8 mouse cellular contexts compared by ENCODE assay signal in the genomic region with DNA sequence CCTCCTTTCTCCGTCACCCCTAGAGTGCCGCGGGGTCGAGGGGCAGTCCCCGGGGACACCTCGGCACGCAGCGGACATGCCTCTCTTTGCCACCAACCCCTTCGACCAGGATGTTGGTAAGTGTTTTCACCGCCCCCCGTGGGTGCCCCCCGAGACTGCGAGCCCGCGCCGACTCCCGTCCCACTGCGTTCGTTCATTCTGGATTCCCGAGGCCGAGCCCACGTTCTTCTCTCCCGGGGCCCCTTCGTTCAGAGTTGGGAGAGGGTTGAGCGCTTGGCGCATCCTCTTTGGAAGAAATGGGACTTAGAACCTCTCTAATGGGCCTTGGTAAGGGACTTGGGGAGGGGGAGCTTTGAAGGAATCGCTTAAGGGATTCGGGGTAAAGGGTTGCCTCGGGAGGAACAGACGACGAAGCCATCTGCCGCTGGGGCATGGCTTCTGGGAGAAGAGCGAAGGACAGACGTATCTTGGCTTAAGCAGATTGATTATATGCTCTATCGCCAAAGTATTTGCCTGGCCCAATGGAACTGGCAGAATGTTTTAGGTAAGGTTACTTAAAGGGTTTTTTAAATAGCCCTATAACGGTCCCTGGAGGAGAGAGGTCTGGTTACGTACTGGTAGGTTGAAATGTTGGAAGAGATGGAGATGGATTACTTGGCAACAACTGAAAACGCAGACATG. TPM values are rescaled to one million over a fixed set of nuclear protein-coding genes. Genes with fewer than 3 reads are reported as not detected.
DNase-seq lines count a peak whose midpoint lies in the region; ATAC-seq and TF ChIP-seq lines count a peak whose summit lies in the region.

No protein-coding gene starts in this region.

- peaks cover 4% of the 10 kb centered on the region; the same call in 1 of the 2 replicates for H3K4me1 ChIP-seq in embryonic fibroblast, embryonic 13.5 days (ENCODE audit: control insufficient read depth, insufficient read depth, low read length)
- H3K4me1 ChIP-seq in limb, embryonic 13.5 days = peaks cover 23% of the 10 kb centered on the region
- peaks cover 26% of the 10 kb centered on the region for H3K4me1 ChIP-seq in neural tube, embryonic 13.5 days (replicated peaks)

- no peaks in the 10 kb centered on the region for H3K27me3 ChIP-seq in limb, embryonic 13.5 days
- H3K27me3 ChIP-seq in neural tube, embryonic 13.5 days = no peaks in the 10 kb centered on the region

- TF ChIP-seq POLR2A in embryonic fibroblast, embryonic 13.5 days (IDR thresholded peaks at IDR 0.05; ENCODE audit: low read depth, low read length) = no peak

- peak overlapping the region; percentile 72 for H3K4me2 ChIP-seq in limb, embryonic 13.5 days (replicated peaks)
- peak overlapping the region; percentile 73 for H3K4me2 ChIP-seq in neural tube, embryonic 13.5 days

- H3K4me3 ChIP-seq in embryonic fibroblast, embryonic 13.5 days (ENCODE audit: insufficient read depth, low read length) = peak overlapping the region; percentile 99
- peak overlapping the region; percentile 86 for H3K4me3 ChIP-seq in limb, embryonic 13.5 days
- H3K4me3 ChIP-seq in neural tube, embryonic 13.5 days = peak overlapping the region; percentile 78

- ATAC-seq in cerebellum, adult (ENCODE audit: insufficient number of reproducible peaks, low FRiP score, low TSS enrichment) = 0 out of 2 replicates have a peak, but pooled peaks have one; percentile 0
- no peak; the same call in 1 of the 2 replicates for ATAC-seq in limb, embryonic 13.5 days (ENCODE audit: low FRiP score, low read depth)
- ATAC-seq in neural tube, embryonic 13.5 days (ENCODE audit: low read depth) = peak; percentile 38

- H3K27ac ChIP-seq in embryonic fibroblast, embryonic 13.5 days (ENCODE audit: insufficient read depth, low read length) = peak overlapping the region; percentile 98
- H3K27ac ChIP-seq in limb, embryonic 13.5 days = peak overlapping the region; percentile 91
- H3K27ac ChIP-seq in neural tube, embryonic 13.5 days (replicated peaks) = peak overlapping the region; percentile 96

- peak overlapping the region; percentile 95 for H3K9ac ChIP-seq in limb, embryonic 13.5 days
- H3K9ac ChIP-seq in neural tube, embryonic 13.5 days = peak overlapping the region; percentile 95

- no peak for TF ChIP-seq CTCF in embryonic fibroblast, embryonic 13.5 days (IDR thresholded peaks at IDR 0.05; ENCODE audit: borderline replicate concordance, insufficient read depth, low read length)

- no peak for DNase-seq in cerebellum, adult 11-12 months
- DNase-seq in A20 (ENCODE audit: low read depth, low spot score) = peak; percentile 53
- no peak for DNase-seq in natural killer cell, adult 2 months (ENCODE audit: low spot score in 2 of 2)
- no peak for DNase-seq in thymus, adult 18-20 months

- no peaks in the 10 kb centered on the region for H3K36me3 ChIP-seq in limb, embryonic 13.5 days
- no peaks in the 10 kb centered on the region for H3K36me3 ChIP-seq in neural tube, embryonic 13.5 days

- under 1% methylated on average over 30 of the region's 38 CpGs for WGBS in limb, embryonic 13.5 days
- under 1% methylated on average over 38 of the region's 38 CpGs for WGBS in neural tube, embryonic 13.5 days

- no peaks in the 10 kb centered on the region for H3K9me3 ChIP-seq in limb, embryonic 13.5 days
- H3K9me3 ChIP-seq in neural tube, embryonic 13.5 days = no peaks in the 10 kb centered on the region

RNA-seq across cellular contexts. Expression of a gene that starts 0.5 kb away (rescaled TPM):
- polyA plus RNA-seq in embryonic fibroblast, embryonic 13.5 days (2011; ENCODE audit: insufficient read length, low read depth, missing spikeins) = 80.4 and 89.7 TPM in 2 replicates
- polyA plus RNA-seq in limb, embryonic 13.5 days (2015; fragmentation: Nextera tagmentation; extraction: Ambion mirVana) = 77.7 and 82.2 TPM in 2 replicates
- polyA plus RNA-seq in neural tube, embryonic 13.5 days (2015; fragmentation: Nextera tagmentation; extraction: Ambion mirVana) = 112 and 122 TPM in 2 replicates

RNA-seq across cellular contexts. Expression of a gene that starts 18.4 kb away (rescaled TPM):
- 71.4 and 82.9 TPM in 2 replicates for polyA plus RNA-seq in embryonic fibroblast, embryonic 13.5 days (2011; ENCODE audit: insufficient read length, low read depth, missing spikeins)
- 58.7 and 64.9 TPM in 2 replicates for polyA plus RNA-seq in limb, embryonic 13.5 days (2015; fragmentation: Nextera tagmentation; extraction: Ambion mirVana)
- polyA plus RNA-seq in neural tube, embryonic 13.5 days (2015; fragmentation: Nextera tagmentation; extraction: Ambion mirVana) = 82.0 and 84.5 TPM in 2 replicates
